Mouse (Mus musculus) forebrain, embryonic 10.5 days (tissue): Measurements from ENCODE around the gene Tmem184b. TPM values are rescaled to one million over a fixed set of nuclear protein-coding genes. Genes with fewer than 3 reads are reported as not detected.

Source experiments
- DNase-seq: peaks from one replicate; pipeline ENCODE4 v3.0.0-alpha.2; 2017; ENCODE audit warnings: low spot score; ENCODE audit errors: extremely low spot score
- H3K27ac ChIP-seq: fragments of 300-500 bp; sonication (generic); 2 replicates; pipeline ENCODE4 v1.5.1; 2016; ENCODE audit warnings: mild to moderate bottlenecking
- H3K27me3 ChIP-seq: fragments of 300-500 bp; sonication (generic); 2 replicates; pipeline ENCODE4 v1.6.1; 2016; ENCODE audit warnings: mild to moderate bottlenecking; ENCODE audit not compliant: poor library complexity, severe bottlenecking
- H3K36me3 ChIP-seq: fragments of 300-500 bp; sonication (generic); replicated peaks from 2 replicates; pipeline ENCODE4 v1.6.1; 2016; ENCODE audit warnings: mild to moderate bottlenecking, moderate library complexity
- H3K4me1 ChIP-seq: fragments of 300-500 bp; sonication (generic); 2 replicates; pipeline ENCODE4 v1.6.1; 2016
- H3K4me3 ChIP-seq: fragments of 300-500 bp; sonication (generic); 2 replicates; pipeline ENCODE4 v1.5.1; 2016; ENCODE audit warnings: mild to moderate bottlenecking, moderate library complexity
- H3K9me3 ChIP-seq: fragments of 300-500 bp; sonication (generic); 2 replicates; pipeline ENCODE4 v1.6.1; 2016; ENCODE audit warnings: mild to moderate bottlenecking, moderate library complexity
- WGBS: fragments of 180-500 bp; shearing (Covaris S2); methylation state at CpG from one replicate; pipeline ENCODE4 v1.1.7; 2016; 5-methylcytosine and 5-hydroxymethylcytosine counted together
- polyA plus RNA-seq: library from polyadenylated mRNA; unstranded; fragments of >200 nt; fragmentation: Nextera tagmentation; extraction: Ambion mirVana; gene quantifications from 2 replicates; pipeline ENCODE4 v1.2.1, GENCODE M21; 2016

Gene Tmem184b
- polyA plus RNA-seq, 1 experiment from 2014 or later = 50.0 TPM

GRCm38 (mm10) chr15:79403763-79404210, 418 bp upstream of the Tmem184b start:
- Histone ChIP-seq H3K4me3 (peak overlapping the region; percentile 98), H3K9me3 (no peaks in the 10 kb centered on the region), H3K4me1 (peaks cover 51% of the 10 kb centered on the region), H3K27ac (peak overlapping the region; percentile 94), H3K27me3 (peaks cover 17% of the 10 kb centered on the region), H3K36me3 (no peaks in the 10 kb centered on the region)
- 16% methylated on average over 9 of the region's 9 CpGs for WGBS
- DNase-seq = no peak

- Histone ChIP-seq H3K27ac (peak overlapping the region; percentile 94), H3K4me3 (peak overlapping the region; percentile 98)
Observed at GRCm38 (mm10) chr15:79402176-79402575, 1.2 kb downstream of the Tmem184b start.

GRCm38 (mm10) chr15:79400975-79401365, 2.4 kb downstream of the Tmem184b start:
- WGBS = 67% methylated on average over 7 of the region's 7 CpGs
- Histone ChIP-seq H3K4me1 (peaks cover 51% of the 10 kb centered on the region), H3K9me3 (no peaks in the 10 kb centered on the region), H3K36me3 (peaks cover 21% of the 10 kb centered on the region), H3K27me3 (peaks cover 17% of the 10 kb centered on the region), H3K27ac (peak overlapping the region; percentile 17; the same call in 1 of the 2 replicates), H3K4me3 (peak overlapping the region; percentile 25; the same call in 1 of the 2 replicates)
- no peak for DNase-seq

More at GRCm38 (mm10) chr15:79402176-79402575, 1.2 kb downstream of the Tmem184b start:
- peaks cover 10% of the 10 kb centered on the region for H3K36me3 ChIP-seq
- peaks cover 17% of the 10 kb centered on the region for H3K27me3 ChIP-seq
- H3K9me3 ChIP-seq = no peaks in the 10 kb centered on the region
- no peak for DNase-seq
- peaks cover 51% of the 10 kb centered on the region for H3K4me1 ChIP-seq
- 28% methylated on average over 5 of the region's 5 CpGs for WGBS

- 67% methylated on average over 6 of the region's 6 CpGs for WGBS
- no peaks in the 10 kb centered on the region for H3K9me3 ChIP-seq
- H3K36me3 ChIP-seq = peaks cover 24% of the 10 kb centered on the region
- DNase-seq = no peak
- peaks cover 53% of the 10 kb centered on the region for H3K4me1 ChIP-seq
- peaks cover 15% of the 10 kb centered on the region for H3K27me3 ChIP-seq
- peak overlapping the region; percentile 31; the same call in 1 of the 2 replicates for H3K27ac ChIP-seq
- 0 out of 2 replicates have a peak overlapping the region, but pooled peaks have one; percentile 25 for H3K4me3 ChIP-seq
Observed at GRCm38 (mm10) chr15:79400134-79400974, 3.0 kb downstream of the Tmem184b start.

GRCm38 (mm10) chr15:79399231-79400052, 3.9 kb downstream of the Tmem184b start:
- Histone ChIP-seq H3K4me1 (peaks cover 63% of the 10 kb centered on the region), H3K27ac (peak overlapping the region; percentile 17; the same call in 1 of the 2 replicates), H3K9me3 (no peaks in the 10 kb centered on the region), H3K27me3 (peaks cover 8% of the 10 kb centered on the region), H3K4me3 (no peak overlapping the region), H3K36me3 (peaks cover 24% of the 10 kb centered on the region)
- 88% methylated on average over 14 of the region's 14 CpGs for WGBS
- DNase-seq = no peak

GRCm38 (mm10) chr15:79396736-79397135, 6.6 kb downstream of the Tmem184b start:
- WGBS = 89% methylated on average over 11 of the region's 11 CpGs
- H3K4me1 ChIP-seq = peaks cover 65% of the 10 kb centered on the region

GRCm38 (mm10) chr15:79395281-79395680, 8.1 kb downstream of the Tmem184b start:
- WGBS = 84% methylated on average over 6 of the region's 6 CpGs
- Histone ChIP-seq H3K36me3 (peaks cover 24% of the 10 kb centered on the region), H3K27me3 (no peaks in the 10 kb centered on the region), H3K27ac (0 out of 2 replicates have a peak overlapping the region, but pooled peaks have one; percentile 12), H3K9me3 (no peaks in the 10 kb centered on the region), H3K4me1 (peaks cover 59% of the 10 kb centered on the region), H3K4me3 (no peak overlapping the region)
- no peak for DNase-seq

More at GRCm38 (mm10) chr15:79396736-79397135, 6.6 kb downstream of the Tmem184b start:
- H3K27ac ChIP-seq = 0 out of 2 replicates have a peak overlapping the region, but pooled peaks have one; percentile 32
- no peaks in the 10 kb centered on the region for H3K9me3 ChIP-seq
- peaks cover 24% of the 10 kb centered on the region for H3K36me3 ChIP-seq
- no peaks in the 10 kb centered on the region for H3K27me3 ChIP-seq
- H3K4me3 ChIP-seq = no peak overlapping the region
- no peak for DNase-seq

- 94% methylated on average over 4 of the region's 4 CpGs for WGBS
Observed at GRCm38 (mm10) chr15:79394842-79395241, 8.5 kb downstream of the Tmem184b start.

GRCm38 (mm10) chr15:79393101-79393500, 10.3 kb downstream of the Tmem184b start:
- Histone ChIP-seq H3K4me1 (peaks cover 48% of the 10 kb centered on the region), H3K9me3 (no peaks in the 10 kb centered on the region), H3K36me3 (peaks cover 20% of the 10 kb centered on the region), H3K27ac (peak overlapping the region; percentile 48), H3K27me3 (no peaks in the 10 kb centered on the region), H3K4me3 (no peak overlapping the region)
- no peak for DNase-seq
- WGBS = 81% methylated on average over 6 of the region's 6 CpGs

More at GRCm38 (mm10) chr15:79394842-79395241, 8.5 kb downstream of the Tmem184b start:
- no peak overlapping the region for H3K4me3 ChIP-seq
- DNase-seq = no peak
- peaks cover 24% of the 10 kb centered on the region for H3K36me3 ChIP-seq
- no peaks in the 10 kb centered on the region for H3K9me3 ChIP-seq
- peaks cover 55% of the 10 kb centered on the region for H3K4me1 ChIP-seq
- H3K27ac ChIP-seq = peak overlapping the region; percentile 48; the same call in 1 of the 2 replicates
- H3K27me3 ChIP-seq = no peaks in the 10 kb centered on the region

GRCm38 (mm10) chr15:79392527-79392926, 10.8 kb downstream of the Tmem184b start:
- Histone ChIP-seq H3K27me3 (no peaks in the 10 kb centered on the region), H3K4me3 (no peak overlapping the region), H3K4me1 (peaks cover 48% of the 10 kb centered on the region), H3K9me3 (no peaks in the 10 kb centered on the region), H3K36me3 (peaks cover 17% of the 10 kb centered on the region), H3K27ac (0 out of 2 replicates have a peak overlapping the region, but pooled peaks have one; percentile 56)
- no peak for DNase-seq
- WGBS = 91% methylated on average over 5 of the region's 5 CpGs

- H3K4me1 ChIP-seq = peaks cover 48% of the 10 kb centered on the region
- WGBS = 62% methylated on average over 7 of the region's 7 CpGs
- DNase-seq = no peak
- no peak overlapping the region for H3K4me3 ChIP-seq
- H3K36me3 ChIP-seq = peaks cover 9% of the 10 kb centered on the region; the same call in 1 of the 2 replicates
- H3K27ac ChIP-seq = peak overlapping the region; percentile 56
- H3K9me3 ChIP-seq = no peaks in the 10 kb centered on the region
- H3K27me3 ChIP-seq = no peaks in the 10 kb centered on the region
Observed at GRCm38 (mm10) chr15:79391447-79392093, 11.8 kb downstream of the Tmem184b start.

GRCm38 (mm10) chr15:79390434-79390833, 12.9 kb downstream of the Tmem184b start:
- no peaks in the 10 kb centered on the region for H3K36me3 ChIP-seq
- no peak for DNase-seq
- no peak overlapping the region for H3K4me3 ChIP-seq
- H3K9me3 ChIP-seq = no peaks in the 10 kb centered on the region
- H3K27ac ChIP-seq = no peak overlapping the region
- 88% methylated on average over 6 of the region's 6 CpGs for WGBS
- H3K27me3 ChIP-seq = no peaks in the 10 kb centered on the region
- peaks cover 46% of the 10 kb centered on the region for H3K4me1 ChIP-seq
